Mouse (Mus musculus) hindbrain, postnatal 0 days (tissue): ENCODE data around the gene Capn8. TPM values are rescaled to one million over a fixed set of nuclear protein-coding genes. Genes with fewer than 3 reads are reported as not detected.

Experiments
- ATAC-seq: fragments of 200-750 bp; cut with Nextera tagmentation; 2 replicates; pipeline ENCODE4 v1.8.0; 2017; ENCODE audit warnings: mild to moderate bottlenecking, moderate TSS enrichment, moderate library complexity
- DNase-seq: peaks from one replicate; pipeline ENCODE4 v3.0.0-alpha.2; 2015; ENCODE audit warnings: low spot score
- H3K27ac ChIP-seq: fragments of 300-500 bp; sonication (generic); 2 replicates; pipeline ENCODE4 v1.5.1; 2014; ENCODE audit warnings: mild to moderate bottlenecking
- H3K27me3 ChIP-seq: fragments of 300-500 bp; sonication (generic); 2 replicates; pipeline ENCODE4 v1.6.1; 2014; ENCODE audit warnings: low read length, mixed read lengths; ENCODE audit not compliant: insufficient read depth
- H3K36me3 ChIP-seq: fragments of 300-500 bp; sonication (generic); 2 replicates; pipeline ENCODE4 v1.6.1; 2014; ENCODE audit warnings: low read length, mixed read lengths; ENCODE audit not compliant: insufficient read depth
- H3K4me1 ChIP-seq: fragments of 300-500 bp; sonication (generic); 2 replicates; pipeline ENCODE4 v1.6.1; 2014; ENCODE audit warnings: antibody characterized with exemption, low read length, mixed read lengths; ENCODE audit not compliant: insufficient read depth
- H3K4me2 ChIP-seq: fragments of 300-500 bp; sonication (generic); 2 replicates; pipeline ENCODE4 v1.6.1; 2014; ENCODE audit warnings: low read depth, mild to moderate bottlenecking, low read length, moderate library complexity, mixed read lengths
- H3K4me3 ChIP-seq: fragments of 300-500 bp; sonication (generic); 2 replicates; pipeline ENCODE4 v1.5.1; 2014; ENCODE audit warnings: low read length
- H3K9ac ChIP-seq: fragments of 300-500 bp; sonication (generic); replicated peaks from 2 replicates; pipeline ENCODE4 v1.6.1; 2014; ENCODE audit warnings: mild to moderate bottlenecking, low read length, moderate library complexity, mixed read lengths
- H3K9me3 ChIP-seq: fragments of 300-500 bp; sonication (generic); 2 replicates; pipeline ENCODE4 v1.6.1; 2016; ENCODE audit warnings: low read length, mixed read lengths
- CTCF ChIP-seq: IDR thresholded peaks from 2 replicates; pipeline ENCODE4 v1.5.1; 2016; ENCODE audit warnings: antibody characterized with exemption, control low read depth, low read depth
- WGBS: fragments of 180-500 bp; shearing (Covaris S2); extraction: QIAGEN DNeasy Blood & Tissue Kit; methylation state at CpG from one replicate; pipeline ENCODE4 v1.1.7; 2014; 5-methylcytosine and 5-hydroxymethylcytosine counted together
- polyA plus RNA-seq: library from polyadenylated mRNA; unstranded; fragments of >200 nt; fragmentation: Nextera tagmentation; extraction: Ambion mirVana; gene quantifications from 2 replicates; pipeline ENCODE4 v1.2.1, GENCODE M21; 2015
- total RNA-seq: library from RNA; depleted of rRNA; stranded (reverse); fragments of >200 nt; gene quantifications from 2 replicates; pipeline ENCODE4 v1.2.3, GENCODE M21; 2014

Capn8 gene
- total and polyA plus RNA-seq, 2 experiments from 2014 or later, result not detected

GRCm38 (mm10) chr1:182520091-182520937 is 44.5 kb upstream of the Capn8 start:
- no peaks in the 10 kb centered on the region; the same call in 1 of the 2 replicates for H3K27me3 ChIP-seq
- WGBS, result 32% methylated on average over 14 of the region's 14 CpGs
- peak; percentile 28; the same call in 1 of the 2 replicates for ATAC-seq
- H3K4me1 ChIP-seq, result peaks cover 8% of the 10 kb centered on the region
- no peak overlapping the region for H3K9ac ChIP-seq
- H3K36me3 ChIP-seq, result no peaks in the 10 kb centered on the region
- no peak overlapping the region for H3K4me3 ChIP-seq
- H3K4me2 ChIP-seq, result no peak overlapping the region
- H3K9me3 ChIP-seq, result no peaks in the 10 kb centered on the region
- TF ChIP-seq CTCF, result no peak
- peak overlapping the region; percentile 15; the same call in 1 of the 2 replicates for H3K27ac ChIP-seq
- peak; percentile 39 for DNase-seq

GRCm38 (mm10) chr1:182520938-182521500 is 43.8 kb upstream of the Capn8 start:
- peaks cover 3% of the 10 kb centered on the region; the same call in 1 of the 2 replicates for H3K4me1 ChIP-seq
- H3K36me3 ChIP-seq, result no peaks in the 10 kb centered on the region
- no peak overlapping the region for H3K27ac ChIP-seq
- DNase-seq (no peak), ATAC-seq (no peak)
- H3K4me2 ChIP-seq, result no peak overlapping the region
- 85% methylated on average over 8 of the region's 8 CpGs for WGBS
- no peak for TF ChIP-seq CTCF
- no peak overlapping the region for H3K4me3 ChIP-seq
- H3K9me3 ChIP-seq, result no peaks in the 10 kb centered on the region
- H3K27me3 ChIP-seq, result no peaks in the 10 kb centered on the region; the same call in 1 of the 2 replicates
- no peak overlapping the region for H3K9ac ChIP-seq

- H3K27ac ChIP-seq, result no peak overlapping the region
- ATAC-seq, result no peak
- 80% methylated on average over 5 of the region's 5 CpGs for WGBS
Measured at GRCm38 (mm10) chr1:182522961-182523360, 41.8 kb upstream of the Capn8 start.

GRCm38 (mm10) chr1:182523692-182524091 is 41.1 kb upstream of the Capn8 start:
- no peak overlapping the region for H3K9ac ChIP-seq
- no peak for TF ChIP-seq CTCF
- H3K36me3 ChIP-seq, result no peaks in the 10 kb centered on the region
- ATAC-seq (no peak), DNase-seq (no peak)
- H3K9me3 ChIP-seq, result no peaks in the 10 kb centered on the region
- no peak overlapping the region for H3K4me3 ChIP-seq
- 75% methylated on average over 3 of the region's 3 CpGs for WGBS
- no peak overlapping the region for H3K27ac ChIP-seq
- H3K4me1 ChIP-seq, result peaks cover 6% of the 10 kb centered on the region; the same call in 1 of the 2 replicates
- H3K4me2 ChIP-seq, result no peak overlapping the region
- H3K27me3 ChIP-seq, result no peaks in the 10 kb centered on the region; the same call in 1 of the 2 replicates

More at GRCm38 (mm10) chr1:182522961-182523360, 41.8 kb upstream of the Capn8 start:
- DNase-seq, result no peak
- Histone ChIP-seq H3K27me3 (no peaks in the 10 kb centered on the region; the same call in 1 of the 2 replicates), H3K36me3 (no peaks in the 10 kb centered on the region), H3K9me3 (no peaks in the 10 kb centered on the region), H3K4me2 (no peak overlapping the region), H3K4me1 (peaks cover 2% of the 10 kb centered on the region; the same call in 1 of the 2 replicates), H3K4me3 (no peak overlapping the region), H3K9ac (no peak overlapping the region)
- TF ChIP-seq CTCF, result no peak

- Histone ChIP-seq H3K4me3 (no peak overlapping the region), H3K9ac (no peak overlapping the region), H3K9me3 (no peaks in the 10 kb centered on the region), H3K36me3 (no peaks in the 10 kb centered on the region), H3K4me1 (peaks cover 6% of the 10 kb centered on the region; the same call in 1 of the 2 replicates), H3K27ac (no peak overlapping the region), H3K4me2 (no peak overlapping the region), H3K27me3 (no peaks in the 10 kb centered on the region)
- WGBS, result 91% methylated on average over 3 of the region's 3 CpGs
- no peak for TF ChIP-seq CTCF
- DNase-seq (no peak), ATAC-seq (no peak)
Measured at GRCm38 (mm10) chr1:182525601-182526000, 39.2 kb upstream of the Capn8 start.

- H3K27ac ChIP-seq, result no peak overlapping the region
- DNase-seq (no peak), ATAC-seq (no peak)
- no peak overlapping the region for H3K4me2 ChIP-seq
- no peaks in the 10 kb centered on the region for H3K27me3 ChIP-seq
- WGBS, result 52% methylated on average over 13 of the region's 13 CpGs
- no peak for TF ChIP-seq CTCF
- peaks cover 6% of the 10 kb centered on the region; the same call in 1 of the 2 replicates for H3K4me1 ChIP-seq
- no peaks in the 10 kb centered on the region for H3K36me3 ChIP-seq
- H3K9ac ChIP-seq, result no peak overlapping the region
- H3K9me3 ChIP-seq, result no peaks in the 10 kb centered on the region
- H3K4me3 ChIP-seq, result no peak overlapping the region
Measured at GRCm38 (mm10) chr1:182527261-182527766, 37.5 kb upstream of the Capn8 start.
